Mouse (Mus musculus): Measurements from ENCODE around the gene Gpr61. TPM values are rescaled to one million over a fixed set of nuclear protein-coding genes. Genes with fewer than 3 reads are reported as not detected.

The Gpr61 gene
- polyA plus RNA-seq, 2 experiments from 2014 or later = 0.15 TPM; not detected in 1

- ATAC-seq = no peak
These were observed 24.9 kb downstream of the Gpr61 start for GRCm38 (mm10) chr3:108129804-108130203.

DNA sequence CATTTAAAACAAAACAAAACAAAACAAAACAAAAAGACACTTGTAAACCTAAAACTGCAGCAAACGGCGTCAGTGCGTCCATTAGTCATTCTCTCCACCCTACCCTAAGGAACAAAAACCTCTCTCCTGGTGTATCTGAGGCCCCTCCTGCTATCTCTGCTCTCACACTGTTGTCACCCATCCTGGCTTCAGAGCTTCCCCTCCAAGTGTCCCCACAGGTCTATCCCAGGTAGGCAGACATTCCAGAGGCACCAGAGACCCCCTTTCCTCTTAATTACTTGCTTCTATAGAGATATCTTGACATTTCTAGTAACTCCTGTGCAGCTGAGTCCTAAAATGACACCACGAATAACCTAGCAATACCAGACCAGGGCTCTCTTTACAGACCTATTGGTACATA is 25.3 kb downstream of the Gpr61 start:
- no peak for ATAC-seq

- ATAC-seq = no peak
These were observed 26.2 kb downstream of the Gpr61 start for GRCm38 (mm10) chr3:108128520-108128919.

- ATAC-seq = no peak
These were observed 28.4 kb downstream of the Gpr61 start for GRCm38 (mm10) chr3:108126327-108126726.

DNA sequence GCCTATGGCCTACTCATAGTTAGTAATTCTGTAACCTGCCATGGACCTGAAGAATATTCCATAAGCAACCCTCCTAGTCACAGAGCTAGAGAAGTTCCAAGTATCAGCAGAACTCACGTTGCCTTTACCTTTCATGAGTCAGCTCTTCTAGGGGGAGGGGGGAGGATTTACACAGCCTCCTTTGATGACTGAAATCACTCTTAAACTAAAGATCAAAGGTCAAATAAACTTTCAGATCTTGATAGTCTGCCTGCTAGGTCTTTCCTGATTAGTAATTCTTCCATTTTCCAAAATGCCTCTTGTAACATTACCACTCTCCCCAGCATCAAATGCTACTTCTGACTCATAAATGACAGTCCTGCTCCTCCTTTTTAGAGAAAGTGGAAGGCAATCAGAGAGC is 30.6 kb downstream of the Gpr61 start:
- ATAC-seq = peak; percentile 83

- ATAC-seq = no peak
These were observed 31.4 kb downstream of the Gpr61 start for GRCm38 (mm10) chr3:108123242-108123641.

- no peak for ATAC-seq
These were observed 33.6 kb downstream of the Gpr61 start for GRCm38 (mm10) chr3:108121101-108121500.

GRCm38 (mm10) chr3:108117465-108117864 is 37.2 kb downstream of the Gpr61 start:
- no peak for ATAC-seq

- ATAC-seq = no peak
These were observed 40.9 kb downstream of the Gpr61 start for GRCm38 (mm10) chr3:108113591-108114289.

DNA sequence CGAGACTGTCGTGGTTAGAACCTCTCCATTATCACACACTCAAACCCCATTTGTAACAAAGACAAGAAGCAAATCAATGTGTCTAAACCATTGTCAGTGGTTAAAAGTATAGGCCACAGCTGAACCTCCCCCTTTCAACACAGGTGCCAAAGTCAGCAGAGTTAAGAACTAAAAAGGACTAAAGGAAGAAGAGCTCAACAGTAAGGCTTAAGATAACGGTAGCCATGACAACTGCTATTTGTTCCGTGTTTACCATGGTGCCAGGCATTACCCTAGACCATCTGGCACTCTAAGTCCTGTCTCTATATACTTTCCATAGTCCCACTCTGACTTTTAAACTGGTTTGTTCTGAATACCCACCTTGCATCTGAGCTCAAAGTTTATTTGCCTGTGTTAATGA is 42.0 kb downstream of the Gpr61 start:
- ATAC-seq = no peak

DNA sequence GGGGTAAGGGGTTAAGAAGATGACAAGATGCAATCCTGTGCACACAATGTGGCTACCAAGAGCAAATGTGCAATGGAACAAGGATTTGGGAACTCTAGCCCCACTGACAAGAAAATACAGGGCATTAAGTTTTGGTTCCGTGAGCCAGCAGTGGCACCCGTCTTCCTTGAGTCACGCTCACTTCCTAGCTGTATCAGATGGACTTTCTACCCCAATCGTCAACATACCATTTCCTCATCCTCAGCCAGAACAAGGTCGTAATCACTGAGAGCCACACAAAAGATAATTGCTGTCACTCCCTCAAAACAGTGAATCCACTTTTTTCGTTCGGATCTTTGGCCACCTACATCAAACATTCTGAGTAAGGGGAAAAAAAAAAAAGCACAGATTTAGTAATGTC is 42.4 kb downstream of the Gpr61 start:
- ATAC-seq = no peak

DNA sequence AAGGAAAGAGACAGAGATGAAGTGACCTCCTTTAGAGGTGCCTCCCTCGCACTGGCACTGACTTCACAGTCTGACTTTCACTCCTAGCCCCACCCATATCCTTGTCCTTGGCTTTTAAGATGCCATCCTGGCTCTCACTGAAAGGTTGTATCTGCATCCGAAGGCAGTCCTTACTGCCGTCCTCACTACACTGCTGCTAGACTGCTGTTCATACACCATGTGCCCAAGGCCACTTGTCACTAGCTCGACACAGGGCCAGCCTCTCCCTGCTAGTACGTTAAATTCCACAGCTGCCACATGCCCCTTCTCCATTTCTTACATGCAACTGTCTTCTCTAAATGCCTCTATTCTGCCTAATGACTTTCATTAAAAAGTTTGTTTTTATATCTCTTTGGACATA is 43.4 kb downstream of the Gpr61 start:
- ATAC-seq = no peak

DNA sequence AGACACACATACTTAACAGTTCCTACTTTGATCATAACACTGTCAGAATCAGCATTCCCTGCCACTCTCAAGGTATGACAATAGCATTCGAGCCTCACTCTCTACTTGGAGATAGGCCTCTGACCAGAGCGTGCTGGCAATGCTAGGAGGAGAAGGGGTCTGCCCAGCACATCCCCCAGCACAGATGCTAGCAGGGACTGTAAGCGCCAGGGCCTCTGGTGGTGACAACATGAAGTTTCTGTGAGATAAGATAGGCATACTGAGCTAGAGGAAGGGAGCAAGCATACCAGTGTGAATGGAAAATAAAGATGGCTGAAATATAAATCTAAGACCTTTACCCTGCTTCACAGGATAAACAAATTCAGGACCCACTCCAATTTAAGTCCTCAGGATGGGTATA is 49.4 kb downstream of the Gpr61 start:
- ATAC-seq = no peak

DNA sequence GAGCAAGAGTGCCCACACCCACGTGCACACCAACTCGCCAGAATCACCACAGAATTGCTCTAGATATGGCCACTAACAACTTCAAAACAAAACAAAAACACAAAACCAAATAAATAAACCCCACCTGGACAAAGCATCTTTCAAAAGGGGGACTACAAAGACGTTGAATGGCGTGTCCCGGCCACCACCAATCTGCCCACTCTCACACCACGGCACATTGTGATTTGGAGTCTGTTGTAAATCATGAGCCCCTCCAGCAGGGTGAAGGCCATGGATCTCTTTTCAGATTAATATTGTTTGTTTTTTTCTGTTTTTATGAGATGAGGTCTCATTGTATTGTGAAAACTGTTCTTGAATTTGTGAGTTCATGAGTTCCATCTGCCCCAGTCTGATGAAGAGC is 52.6 kb downstream of the Gpr61 start:
- no peak for ATAC-seq

DNA sequence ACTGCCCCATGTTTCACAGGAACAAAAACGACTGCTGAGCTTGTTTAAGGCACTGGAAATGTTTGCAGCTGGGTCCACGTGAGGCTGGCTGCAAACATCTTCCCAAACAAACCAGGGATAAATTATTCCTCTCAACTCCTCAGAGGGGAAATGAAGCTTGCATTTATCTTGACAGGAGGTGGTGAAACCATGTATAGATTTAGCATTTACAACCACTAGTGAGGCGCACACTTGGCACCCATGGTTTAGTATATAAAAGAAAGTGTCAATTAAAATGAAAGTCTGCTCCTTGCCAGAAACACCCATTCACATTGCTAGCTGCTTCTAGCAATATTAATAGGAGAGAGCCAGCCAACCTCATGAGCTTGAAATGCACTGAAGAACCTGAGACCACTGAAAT is 53.1 kb downstream of the Gpr61 start:
- no peak for ATAC-seq

Other genes with a start within 250 kb of the Gpr61 start
- gene Gstm7, start 223.1 kb downstream of the Gpr61 start, polyA plus RNA-seq (2017; shearing (Covaris generic)) = 1 to 10 TPM; 1.4 to 2.1 TPM
- gene Gstm6, start 211.1 kb downstream of the Gpr61 start, polyA plus RNA-seq (2017; shearing (Covaris generic)) = not detected
- gene Gstm3, start 185.6 kb downstream of the Gpr61 start, polyA plus RNA-seq (2017; shearing (Covaris generic)) = not detected
- not detected for gene Gstm2, start 168.4 kb downstream of the Gpr61 start, polyA plus RNA-seq (2017; shearing (Covaris generic))
- gene Gstm1, start 136.9 kb downstream of the Gpr61 start, polyA plus RNA-seq (2017; shearing (Covaris generic)) = 1 to 10 TPM; 2.8 to 3.4 TPM
- gene Gstm4, start 110.0 kb downstream of the Gpr61 start, polyA plus RNA-seq (2017; shearing (Covaris generic)) = 1 to 10 TPM; 4.4 to 5.7 TPM
- 10 to 100 TPM; 22.4 to 48.3 TPM for gene Ampd2, start 68.2 kb downstream of the Gpr61 start, polyA plus RNA-seq (2017; shearing (Covaris generic))
- not detected for gene Gnat2, start 62.1 kb downstream of the Gpr61 start, polyA plus RNA-seq (2017; shearing (Covaris generic))
- gene Gnai3, start 8.7 kb downstream of the Gpr61 start, polyA plus RNA-seq (2017; shearing (Covaris generic)) = 10 to 100 TPM; 95.0 to 98.5 TPM
- gene Amigo1, start 31.5 kb upstream of the Gpr61 start, polyA plus RNA-seq (2017; shearing (Covaris generic)) = under 1 TPM; 0.32 to 0.54 TPM
- 1 to 10 TPM; 7.7 to 8.8 TPM for gene Cyb561d1, start 46.3 kb upstream of the Gpr61 start, polyA plus RNA-seq (2017; shearing (Covaris generic))
- 1 to 10 TPM; 4.9 to 8.5 TPM for gene Atxn7l2, start 56.1 kb upstream of the Gpr61 start, polyA plus RNA-seq (2017; shearing (Covaris generic))
- under 1 TPM in 1 of 2 experiments, not detected in 1; 0.08 TPM for gene Sypl2, start 71.8 kb upstream of the Gpr61 start, polyA plus RNA-seq (2017; shearing (Covaris generic))
- 100 to 1,000 TPM; 180 to 185 TPM for gene Psma5, start 102.0 kb upstream of the Gpr61 start, polyA plus RNA-seq (2017; shearing (Covaris generic))
- under 1 TPM in 1 of 2 experiments, not detected in 1; 0.09 TPM for gene Sort1, start 129.2 kb upstream of the Gpr61 start, polyA plus RNA-seq (2017; shearing (Covaris generic))
- gene Mybphl, start 210.0 kb upstream of the Gpr61 start, polyA plus RNA-seq (2017; shearing (Covaris generic)) = not detected
- gene Psrc1, start 229.0 kb upstream of the Gpr61 start, polyA plus RNA-seq (2017; shearing (Covaris generic)) = 1 to 10 TPM; 1.7 to 3.4 TPM

All from CD4-positive, CD25-positive, alpha-beta regulatory T cell, adult 4 months (primary cell).